In genomic region chr16:95457006-95457405, GRCm38 (mm10) we compare ENCODE assay signal across 13 mouse cellular contexts.
DNase-seq lines count a peak whose midpoint lies in the region; ATAC-seq lines count a peak whose summit lies in the region.
"Had no signal": no experiment of that assay in that cellular context is flagged by ENCODE, and none has a peak within 500 bp of the region (broad histone marks: within the 10 kb centered on the region; RNA-seq: fewer than 3 reads in every experiment).

No protein-coding gene starts in this region.

- H3K9me3 ChIP-seq in forebrain, embryonic 10.5 days = no peaks in the 10 kb centered on the region
- H3K9me3 ChIP-seq in forebrain, embryonic 12.5 days = no peaks in the 10 kb centered on the region
- H3K9me3 ChIP-seq in kidney, embryonic 15.5 days (replicated peaks) = no peaks in the 10 kb centered on the region
- no peaks in the 10 kb centered on the region for H3K9me3 ChIP-seq in neural tube, embryonic 13.5 days
- H3K9me3 ChIP-seq in stomach, embryonic 16.5 days (replicated peaks; ENCODE audit: control insufficient read depth, low read length) = no peaks in the 10 kb centered on the region
- H3K9me3 ChIP-seq: embryonic facial prominence, embryonic 13.5 days; midbrain, embryonic 12.5 days had no signal

- 0 out of 2 replicates have a peak, but pooled peaks cover 3% of the 10 kb centered on the region for H3K4me1 ChIP-seq in forebrain, embryonic 10.5 days
- no peaks in the 10 kb centered on the region for H3K4me1 ChIP-seq in forebrain, embryonic 12.5 days
- 0 out of 2 replicates have a peak, but pooled peaks cover 6% of the 10 kb centered on the region for H3K4me1 ChIP-seq in kidney, embryonic 15.5 days
- peaks cover 5% of the 10 kb centered on the region; the same call in 1 of the 2 replicates for H3K4me1 ChIP-seq in neural tube, embryonic 13.5 days (replicated peaks)
- no peaks in the 10 kb centered on the region for H3K4me1 ChIP-seq in stomach, embryonic 16.5 days (ENCODE audit: control insufficient read depth, insufficient read depth, low read length)
- H3K4me1 ChIP-seq: midbrain, embryonic 12.5 days had no signal

- ATAC-seq in forebrain, embryonic 12.5 days (ENCODE audit: low FRiP score) = no peak
- ATAC-seq in kidney, embryonic 15.5 days (replicated peaks; ENCODE audit: low FRiP score) = no peak
- ATAC-seq in neural tube, embryonic 13.5 days (ENCODE audit: low read depth) = no peak
- no peak for ATAC-seq in stomach, embryonic 16.5 days (ENCODE audit: insufficient read depth, low FRiP score)

- 90% methylated on average over 3 of the region's 3 CpGs for WGBS in forebrain, embryonic 10.5 days
- 89% methylated on average over 3 of the region's 3 CpGs for WGBS in forebrain, embryonic 12.5 days
- WGBS in kidney, embryonic 15.5 days = 66% methylated on average over 3 of the region's 3 CpGs
- WGBS in neural tube, embryonic 13.5 days = 85% methylated on average over 3 of the region's 3 CpGs
- WGBS in stomach, embryonic 16.5 days = 71% methylated on average over 3 of the region's 3 CpGs

- DNase-seq in forebrain, embryonic 10.5 days (ENCODE audit: extremely low spot score, low spot score) = no peak
- DNase-seq in kidney, postnatal 25 days = no peak
- no peak for DNase-seq in neural tube, embryonic 10.5 days (ENCODE audit: extremely low spot score, low spot score)
- no peak for DNase-seq in ovary, postnatal 14 days (ENCODE audit: low spot score)
- DNase-seq: cerebellum, postnatal 10 days; kidney, postnatal 36 days; right cerebral cortex, postnatal 4 days had no signal

- H3K4me2 ChIP-seq in forebrain, embryonic 12.5 days = no peak overlapping the region
- H3K4me2 ChIP-seq in kidney, embryonic 15.5 days = peak overlapping the region; percentile 29
- H3K4me2 ChIP-seq in neural tube, embryonic 13.5 days = no peak overlapping the region
- no peak overlapping the region for H3K4me2 ChIP-seq in stomach, embryonic 16.5 days (ENCODE audit: low read depth, low read length)
- H3K4me2 ChIP-seq: midbrain, embryonic 12.5 days had no signal

- H3K4me3 ChIP-seq in forebrain, embryonic 10.5 days = peak overlapping the region; percentile 10; the same call in 1 of the 2 replicates
- no peak overlapping the region for H3K4me3 ChIP-seq in forebrain, embryonic 12.5 days (replicated peaks)
- H3K4me3 ChIP-seq in kidney, embryonic 15.5 days (replicated peaks) = peak overlapping the region; percentile 29
- 0 out of 2 replicates have a peak overlapping the region, but pooled peaks have one; percentile 17 for H3K4me3 ChIP-seq in neural tube, embryonic 13.5 days
- H3K4me3 ChIP-seq in stomach, embryonic 16.5 days (replicated peaks; ENCODE audit: low read length) = peak overlapping the region; percentile 5
- H3K4me3 ChIP-seq: embryonic facial prominence, embryonic 13.5 days; midbrain, embryonic 12.5 days had no signal

- no peaks in the 10 kb centered on the region for H3K36me3 ChIP-seq in forebrain, embryonic 10.5 days (replicated peaks)
- H3K36me3 ChIP-seq in forebrain, embryonic 12.5 days (replicated peaks) = no peaks in the 10 kb centered on the region
- no peaks in the 10 kb centered on the region for H3K36me3 ChIP-seq in kidney, embryonic 15.5 days
- no peaks in the 10 kb centered on the region for H3K36me3 ChIP-seq in neural tube, embryonic 13.5 days
- no peaks in the 10 kb centered on the region for H3K36me3 ChIP-seq in stomach, embryonic 16.5 days (ENCODE audit: control insufficient read depth, insufficient read depth, low read length)
- H3K36me3 ChIP-seq: embryonic facial prominence, embryonic 13.5 days; midbrain, embryonic 12.5 days had no signal

- no peaks in the 10 kb centered on the region for H3K27me3 ChIP-seq in forebrain, embryonic 10.5 days (ENCODE audit: poor library complexity, severe bottlenecking)
- no peaks in the 10 kb centered on the region for H3K27me3 ChIP-seq in forebrain, embryonic 12.5 days
- H3K27me3 ChIP-seq in kidney, embryonic 15.5 days = no peaks in the 10 kb centered on the region
- no peaks in the 10 kb centered on the region for H3K27me3 ChIP-seq in neural tube, embryonic 13.5 days
- H3K27me3 ChIP-seq in stomach, embryonic 16.5 days (ENCODE audit: control insufficient read depth, insufficient read depth, low read length) = no peaks in the 10 kb centered on the region
- H3K27me3 ChIP-seq: embryonic facial prominence, embryonic 13.5 days; midbrain, embryonic 12.5 days had no signal

- H3K27ac ChIP-seq in forebrain, embryonic 10.5 days = no peak overlapping the region
- H3K27ac ChIP-seq in forebrain, embryonic 12.5 days = no peak overlapping the region
- H3K27ac ChIP-seq in kidney, embryonic 15.5 days = no peak overlapping the region
- no peak overlapping the region for H3K27ac ChIP-seq in neural tube, embryonic 13.5 days (replicated peaks)
- no peak overlapping the region for H3K27ac ChIP-seq in stomach, embryonic 16.5 days (ENCODE audit: low read length)
- H3K27ac ChIP-seq: embryonic facial prominence, embryonic 13.5 days; midbrain, embryonic 12.5 days had no signal

- no peak overlapping the region for H3K9ac ChIP-seq in forebrain, embryonic 12.5 days
- no peak overlapping the region for H3K9ac ChIP-seq in kidney, embryonic 15.5 days
- 0 out of 2 replicates have a peak overlapping the region, but pooled peaks have one; percentile 22 for H3K9ac ChIP-seq in neural tube, embryonic 13.5 days
- H3K9ac ChIP-seq in stomach, embryonic 16.5 days (ENCODE audit: low read length) = no peak overlapping the region; the same call in 1 of the 2 replicates
- H3K9ac ChIP-seq: embryonic facial prominence, embryonic 13.5 days; midbrain, embryonic 12.5 days had no signal
